In genomic region chr16:8554351-8554750, GRCm38 (mm10) we compare ENCODE assay signal across 18 mouse cellular contexts.
"Had no signal": no experiment of that assay in that cellular context is flagged by ENCODE, and none has a peak within 500 bp of the region (broad histone marks: within the 10 kb centered on the region; RNA-seq: fewer than 3 reads in every experiment).

No protein-coding gene starts in this region.

- H3K4me2 ChIP-seq: lung, embryonic 14.5 days; midbrain, embryonic 13.5 days; neural tube, embryonic 13.5 days; neural tube, embryonic 15.5 days had no signal

- H3K27ac ChIP-seq: midbrain, embryonic 10.5 days; midbrain, embryonic 13.5 days; neural tube, embryonic 13.5 days; neural tube, embryonic 15.5 days had no signal

- ATAC-seq: midbrain, embryonic 13.5 days; midbrain, embryonic 16.5 days had no signal

- H3K4me3 ChIP-seq: midbrain, embryonic 10.5 days; midbrain, embryonic 13.5 days; myocyte; neural tube, embryonic 13.5 days; neural tube, embryonic 15.5 days had no signal

- DNase-seq: lung, adult 18-20 months; lung, embryonic 14.5 days; lung, postnatal 10 days; lung, postnatal 4 days; retina, postnatal 1 day; right cerebral cortex, adult 18-20 months; right cerebral cortex, postnatal 25 days; right cerebral cortex, postnatal 4 days; spleen, adult 18-20 months; thymus, adult 18-20 months; thymus, postnatal 14 days; thymus, postnatal 36 days had no signal

- H3K36me3 ChIP-seq: midbrain, embryonic 10.5 days had no signal

- H3K4me1 ChIP-seq: midbrain, embryonic 10.5 days; midbrain, embryonic 13.5 days; neural tube, embryonic 13.5 days; neural tube, embryonic 15.5 days had no signal

- H3K9ac ChIP-seq: lung, embryonic 14.5 days; midbrain, embryonic 13.5 days; neural tube, embryonic 13.5 days; neural tube, embryonic 15.5 days had no signal

- H3K27me3 ChIP-seq: midbrain, embryonic 13.5 days; neural tube, embryonic 13.5 days; neural tube, embryonic 15.5 days had no signal
